Mouse (Mus musculus) forelimb bud, embryonic 11.5 days (tissue): ENCODE measurements around the gene Eya4.

ENCODE experiments used
- DNase-seq: peaks from one replicate; pipeline ENCODE4 v3.0.0-alpha.2; 2012; ENCODE audit warnings: low read depth, low spot score

Eya4 gene

DNA sequence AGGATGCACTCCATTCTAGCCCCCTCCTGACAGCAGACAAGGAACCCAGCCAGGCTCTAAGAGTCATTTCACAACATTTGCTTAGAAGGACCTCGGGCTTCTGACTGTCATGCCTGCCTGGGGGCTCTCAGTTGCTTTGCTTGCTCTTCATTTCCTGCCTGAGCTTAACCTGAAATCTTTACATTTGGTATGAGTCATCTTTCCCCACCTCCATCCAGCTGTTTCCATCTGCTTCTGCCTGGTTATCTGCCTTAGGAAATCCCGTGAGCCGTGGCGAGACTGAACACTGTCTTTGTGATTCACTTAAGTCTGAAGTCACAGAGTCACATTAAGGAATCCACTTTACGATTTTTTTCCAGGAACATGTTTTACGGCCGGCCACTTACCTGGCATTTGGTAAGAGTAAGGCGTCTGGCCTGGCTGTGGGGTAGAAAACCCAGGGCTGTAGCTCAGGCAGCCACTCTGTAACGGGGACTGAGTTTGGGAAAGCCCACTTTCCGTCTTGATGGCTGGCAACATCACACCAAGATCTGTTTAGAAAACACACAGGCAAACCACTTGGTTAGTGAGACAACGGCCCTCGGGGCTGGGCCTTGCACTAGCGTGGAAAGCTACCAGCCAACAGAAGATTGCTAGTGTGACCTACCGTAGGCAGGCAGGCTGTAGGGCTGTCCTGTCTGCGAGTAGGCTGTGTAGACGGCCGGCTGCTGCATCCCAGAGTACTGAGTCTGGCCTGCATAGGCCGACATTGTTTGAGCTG is 193.5 kb downstream of the Eya4 start:
- no peak for DNase-seq

DNA sequence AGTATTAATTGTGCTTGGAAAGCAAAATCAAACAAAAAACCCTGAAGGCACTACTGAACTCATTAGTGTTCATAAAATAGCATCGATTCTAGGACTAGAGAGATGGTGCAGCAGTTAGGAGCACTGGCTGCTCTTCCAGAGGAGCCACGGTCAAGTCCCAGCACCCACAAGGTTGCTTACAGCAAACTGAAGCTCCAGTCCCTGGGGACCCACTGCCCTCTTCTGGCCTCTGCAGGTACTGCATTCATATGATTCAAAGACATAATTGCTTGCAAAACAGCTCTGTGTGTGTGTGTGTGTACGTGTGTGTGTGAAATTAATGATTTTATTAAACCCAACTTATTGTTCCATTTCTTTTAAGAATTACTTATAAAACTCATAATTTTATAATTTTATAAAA is 200.2 kb downstream of the Eya4 start:
- no peak for DNase-seq

DNA sequence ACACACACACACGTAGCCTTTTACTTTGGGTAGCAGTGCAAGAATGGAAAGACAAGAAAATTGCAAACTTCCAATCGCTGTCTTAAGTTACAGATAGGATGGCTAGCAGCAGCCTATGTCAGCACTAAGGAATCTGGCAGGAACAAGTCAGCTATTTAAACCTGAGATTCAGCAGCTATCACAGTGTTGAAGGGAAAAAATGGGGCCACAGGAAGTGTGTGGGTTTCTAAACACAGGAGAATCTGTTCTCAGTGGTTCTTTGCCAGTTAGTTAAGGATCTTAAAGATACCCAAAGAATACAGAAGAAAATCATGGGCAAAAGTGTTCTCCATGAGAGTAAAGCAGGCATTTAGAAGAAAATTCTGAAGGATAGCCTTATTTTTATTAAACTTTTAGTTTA is 206.0 kb downstream of the Eya4 start:
- no peak for DNase-seq

DNA sequence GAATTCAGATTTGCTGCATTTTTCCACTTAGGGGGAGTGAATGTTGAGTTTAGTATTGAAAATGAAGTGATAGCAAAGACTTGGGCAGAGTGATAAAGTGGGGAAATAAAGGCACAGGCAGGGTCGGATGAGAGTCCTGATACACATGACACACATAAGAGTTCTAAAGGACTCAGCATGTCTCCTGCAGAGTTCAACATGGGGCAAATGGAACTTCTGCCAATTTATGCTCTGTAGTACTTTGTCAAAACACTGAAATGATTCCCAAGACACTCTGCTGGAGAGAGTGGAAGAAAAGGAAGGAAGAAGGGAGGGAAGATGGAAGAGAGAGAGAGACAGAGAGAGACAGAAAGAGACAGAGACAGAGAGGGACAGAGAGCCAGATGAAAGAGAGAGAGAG is 222.6 kb downstream of the Eya4 start:
- DNase-seq = no peak

DNA sequence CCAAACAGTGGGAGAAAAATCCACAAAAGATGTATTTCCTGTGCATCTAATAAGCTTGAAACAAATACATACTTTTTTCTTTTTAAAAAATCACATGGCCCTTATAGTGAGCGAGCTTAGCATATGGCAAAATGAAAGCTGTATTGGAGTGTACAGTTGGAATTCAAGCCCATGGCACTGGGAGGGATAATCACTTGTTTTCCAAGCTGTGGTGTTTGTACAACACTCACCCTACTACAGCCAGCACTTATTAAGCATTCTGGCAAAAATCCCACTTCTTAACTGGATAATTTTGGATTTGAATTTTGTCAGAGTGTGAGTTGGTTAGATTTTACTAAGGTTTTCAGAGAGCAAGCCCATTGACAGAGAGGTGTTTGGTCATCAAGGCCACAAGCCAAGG is 223.4 kb downstream of the Eya4 start:
- no peak for DNase-seq

DNA sequence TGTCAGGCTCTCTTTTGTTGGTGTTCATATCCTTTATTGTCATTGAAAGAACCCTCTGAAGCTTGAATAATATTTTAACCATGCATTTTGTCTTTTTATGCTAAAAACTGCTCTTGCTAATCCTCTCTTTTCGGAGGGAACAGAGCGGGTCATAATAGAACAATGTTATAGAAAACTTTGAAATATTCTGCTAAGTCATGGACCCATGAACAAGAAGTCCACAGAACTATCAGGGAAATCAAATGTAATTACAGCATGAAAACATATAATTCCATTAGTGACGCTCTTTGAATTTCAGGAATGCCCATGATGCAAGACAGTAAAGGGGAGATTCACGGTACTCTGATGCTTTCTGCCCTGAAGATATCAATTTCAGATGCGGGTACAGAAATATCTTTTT is 224.1 kb downstream of the Eya4 start:
- DNase-seq = no peak

DNA sequence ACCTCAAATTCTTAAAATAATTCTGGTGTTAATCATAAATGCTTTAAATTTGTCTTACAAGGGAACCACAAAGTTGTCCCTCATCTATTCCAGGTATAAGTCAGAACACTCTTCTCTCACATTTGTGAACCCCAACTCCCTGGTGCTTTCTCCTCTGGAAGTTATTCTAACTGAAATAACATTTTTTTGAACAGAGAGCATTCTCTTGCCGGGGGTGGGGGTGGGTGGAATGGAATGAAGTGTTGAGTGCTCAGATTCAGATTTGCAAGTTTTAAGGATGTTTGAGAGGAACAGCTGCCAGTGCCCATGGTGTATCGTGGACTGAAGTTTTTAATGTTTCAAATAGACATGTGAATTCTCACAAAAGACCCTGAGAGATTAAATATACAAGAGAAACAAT is 230.1 kb downstream of the Eya4 start:
- DNase-seq = no peak

DNA sequence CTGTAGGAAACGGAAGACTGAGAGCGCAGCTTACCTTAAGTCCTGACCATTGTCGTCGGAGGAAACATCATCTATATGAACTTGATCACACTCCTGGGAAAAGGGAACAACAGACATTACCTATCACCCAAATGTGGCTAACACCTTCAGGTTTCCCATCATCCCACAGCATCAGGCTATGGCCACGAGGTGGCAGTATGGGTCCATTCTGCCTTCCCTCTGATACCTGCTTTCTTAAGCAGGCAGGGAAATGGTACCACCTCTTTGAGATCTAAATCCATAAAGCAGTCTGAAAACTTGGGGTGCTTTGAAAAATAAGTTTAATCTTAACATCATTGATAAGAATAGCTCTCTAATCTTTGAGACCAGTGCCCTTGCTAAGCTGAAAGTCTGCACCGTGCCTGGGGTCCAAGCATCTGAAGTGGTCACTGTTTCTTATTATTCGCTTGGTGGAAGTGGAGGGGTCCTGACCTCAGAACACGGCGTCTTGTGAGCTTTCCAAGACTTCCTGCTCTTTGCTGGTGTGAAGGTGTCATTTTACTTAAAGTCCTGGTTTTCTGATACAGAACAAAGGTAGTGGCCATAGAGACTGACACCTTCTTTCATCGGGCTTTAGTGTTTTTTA is 233.7 kb downstream of the Eya4 start:
- peak; percentile 83 for DNase-seq

DNA sequence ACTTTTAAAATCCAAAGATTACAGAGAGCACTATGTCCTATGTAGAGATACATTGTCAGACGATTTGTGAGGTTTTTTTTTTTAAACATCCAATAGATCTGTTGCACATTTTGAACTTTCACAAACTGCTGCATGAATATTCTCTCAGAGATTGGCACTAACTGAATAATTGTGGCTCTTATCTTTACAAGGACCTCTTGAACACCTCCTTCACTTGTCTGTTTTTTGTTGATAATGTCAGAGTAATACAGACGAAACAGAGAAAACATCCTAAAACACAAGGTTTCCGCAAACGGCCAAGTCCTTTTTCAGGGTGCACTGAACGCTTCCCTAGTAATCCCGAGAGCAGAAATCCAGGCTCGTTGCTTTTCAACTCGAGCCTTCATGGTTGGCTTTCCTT is 234.5 kb downstream of the Eya4 start:
- DNase-seq = no peak

DNA sequence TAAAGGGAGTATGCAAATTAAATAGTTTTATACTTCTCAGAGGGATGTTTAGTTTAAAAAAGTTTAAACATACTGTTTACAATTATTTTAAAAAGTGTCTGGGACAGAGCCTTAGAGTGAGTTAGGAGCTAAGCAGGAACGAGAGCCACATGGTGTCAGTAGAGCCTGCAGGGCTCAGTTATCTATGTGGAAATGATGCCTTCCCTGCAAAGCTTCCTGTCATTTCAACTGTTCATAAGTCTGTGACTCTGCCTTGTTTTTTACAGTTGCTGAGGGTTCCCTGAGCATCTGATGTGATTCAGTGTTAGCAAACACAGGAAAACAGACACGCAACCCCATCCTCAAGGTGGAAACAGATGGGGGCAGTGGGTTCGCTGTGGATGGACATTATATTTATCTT is 235.3 kb downstream of the Eya4 start:
- no peak for DNase-seq

DNA sequence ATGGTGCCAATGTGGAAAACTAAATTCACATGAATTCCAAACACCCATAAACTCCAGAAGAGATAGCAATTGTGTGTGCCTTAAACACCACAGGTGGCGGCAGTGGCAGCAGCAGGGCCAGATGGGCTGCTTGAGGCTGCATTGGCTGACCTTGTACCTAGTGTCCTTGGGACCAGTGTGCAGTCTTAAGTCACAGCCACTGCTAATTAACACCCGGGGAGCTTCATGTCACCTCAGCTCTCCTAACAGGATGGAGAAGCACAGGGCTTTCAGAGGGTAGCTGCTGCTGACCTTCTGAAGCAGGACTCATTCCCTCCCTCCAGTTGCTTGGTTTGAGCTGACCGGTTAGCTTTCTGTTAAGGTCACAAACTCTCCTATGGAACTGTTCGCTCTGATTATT is 242.5 kb downstream of the Eya4 start:
- no peak for DNase-seq

DNA sequence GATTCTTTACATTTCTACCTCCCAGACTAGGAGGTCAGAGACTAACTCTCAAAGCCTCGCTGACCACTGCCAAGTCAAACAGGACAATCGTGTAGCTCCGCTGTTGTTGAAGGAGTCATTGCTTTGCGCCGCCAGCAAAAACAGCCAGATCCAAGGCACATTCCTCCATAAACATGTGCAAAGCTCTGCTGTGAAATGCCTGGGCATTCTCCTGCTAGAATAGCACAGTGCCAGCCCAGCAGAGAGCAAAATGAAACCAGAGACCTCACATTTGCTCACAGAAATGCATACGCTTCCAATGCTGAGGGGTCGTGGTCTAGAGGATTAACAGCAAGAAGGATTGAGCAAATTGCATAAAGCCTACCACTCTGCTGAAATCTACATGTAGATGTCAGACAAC is 258.1 kb downstream of the Eya4 start:
- DNase-seq = no peak

DNA sequence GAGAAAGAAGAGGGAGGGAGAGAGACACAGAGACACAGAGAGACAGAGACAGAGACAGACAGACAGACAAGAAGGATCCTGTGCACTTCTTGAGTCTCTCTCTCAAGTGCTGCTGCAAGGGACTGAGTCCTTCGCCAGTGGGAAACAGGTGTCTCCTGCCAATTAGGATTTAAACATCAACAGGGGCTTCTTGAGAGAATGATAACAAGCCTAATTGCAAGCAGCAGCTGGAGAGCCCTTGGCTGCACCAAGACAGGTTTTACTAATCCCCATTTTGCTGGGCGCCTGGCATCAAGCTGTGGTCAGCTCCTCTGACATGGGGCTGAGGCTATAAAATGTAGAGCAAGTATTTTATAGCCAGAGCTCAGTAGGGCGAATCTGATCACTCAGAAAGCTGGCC is 259.0 kb downstream of the Eya4 start:
- no peak for DNase-seq

DNA sequence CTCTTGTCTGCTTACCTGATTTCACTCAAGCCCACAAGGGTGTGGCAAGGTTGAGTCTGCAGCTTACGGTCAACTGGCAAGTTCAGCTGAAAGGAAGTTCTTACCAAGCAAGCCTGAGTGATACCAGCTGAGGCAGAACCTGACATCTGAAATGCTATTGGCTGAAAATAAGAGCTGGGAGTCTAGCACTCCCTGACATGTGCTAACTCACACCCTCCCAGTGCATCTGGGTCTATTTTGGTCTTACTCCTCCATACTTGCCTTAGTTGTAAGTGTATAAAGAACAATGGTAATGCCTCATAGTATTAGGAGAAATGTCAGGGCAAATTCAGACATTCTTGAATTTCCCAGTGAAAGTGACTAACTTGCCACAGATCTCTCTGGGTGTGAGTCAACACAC is 260.3 kb downstream of the Eya4 start:
- no peak for DNase-seq

DNA sequence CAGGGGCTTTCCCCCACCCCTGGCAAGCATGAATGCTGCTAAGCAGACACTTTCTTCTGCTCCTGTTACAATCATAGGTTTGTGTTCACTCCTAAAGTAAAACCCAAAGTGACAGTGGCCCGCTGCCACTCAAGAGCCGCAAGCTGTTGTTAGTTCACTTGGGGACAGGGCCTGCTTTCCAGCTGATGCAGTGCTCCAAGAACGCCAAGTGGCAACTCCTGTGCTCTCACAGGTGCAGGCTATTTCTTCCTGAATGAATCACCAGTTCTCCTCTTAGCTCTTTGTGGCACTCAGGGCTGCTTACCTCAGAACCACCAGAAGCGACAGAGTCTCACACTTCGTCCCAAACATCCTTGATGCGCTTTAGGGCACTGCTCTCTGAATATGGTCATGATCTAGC is 261.3 kb downstream of the Eya4 start:
- DNase-seq = no peak

DNA sequence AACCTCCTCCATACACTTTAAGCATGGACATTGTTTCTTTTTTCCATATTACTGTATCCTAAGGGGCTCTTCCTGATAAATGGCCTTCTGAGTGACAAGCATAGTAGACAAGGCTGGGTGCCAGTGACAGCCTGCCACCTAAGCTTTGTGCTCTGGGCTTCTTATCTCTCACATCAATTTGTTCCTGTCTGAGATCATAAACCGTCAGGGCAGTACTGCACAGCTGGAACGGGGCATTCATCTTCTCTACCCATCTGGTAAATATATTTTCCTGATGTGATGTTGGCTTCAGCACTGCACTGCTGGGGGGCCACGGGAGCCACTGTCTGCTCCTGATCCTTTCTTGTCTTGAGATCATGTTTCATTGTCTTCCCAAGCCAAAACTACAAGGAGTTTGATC is 261.8 kb downstream of the Eya4 start:
- DNase-seq = no peak

DNA sequence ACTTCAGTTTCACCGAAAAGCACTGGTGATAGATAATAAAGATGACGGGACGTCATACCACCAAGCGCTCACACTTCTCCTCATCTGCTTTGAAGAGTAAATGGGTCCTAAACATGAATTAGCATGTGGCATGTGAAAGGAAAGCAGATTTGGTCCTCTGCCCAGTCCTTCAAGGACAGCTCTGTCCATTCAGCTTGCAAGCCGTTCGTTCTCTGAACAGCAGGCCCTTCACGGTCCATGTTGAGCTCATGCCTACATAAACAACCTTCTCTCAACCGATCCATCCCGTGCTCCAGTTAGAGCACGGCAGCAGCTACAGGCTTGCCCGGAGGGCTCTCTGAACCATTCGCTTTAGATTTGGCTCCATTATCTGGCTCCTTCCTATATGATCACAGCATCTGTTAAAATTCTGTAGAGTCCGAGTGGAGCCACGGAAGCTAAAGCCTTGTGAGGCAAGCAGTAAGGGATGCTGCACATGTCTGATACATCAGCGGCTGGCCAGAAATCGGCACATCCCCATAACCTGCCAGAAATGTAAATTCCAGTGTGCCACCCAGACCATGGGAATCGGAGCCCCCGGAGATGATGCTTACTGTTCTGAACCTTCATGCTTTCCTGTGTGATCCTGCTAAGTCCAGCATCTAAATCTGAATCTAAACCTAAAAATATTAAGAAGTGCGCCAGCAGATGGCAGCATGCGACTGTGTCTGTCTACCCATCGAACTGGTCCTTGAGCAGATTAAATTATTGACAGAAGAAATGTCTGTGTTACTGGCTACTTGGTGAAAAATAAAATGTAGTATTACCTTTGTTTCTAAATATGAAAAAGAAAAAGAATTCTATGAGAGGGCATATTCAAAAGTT is 264.0 kb downstream of the Eya4 start:
- DNase-seq = peak; percentile 62

DNA sequence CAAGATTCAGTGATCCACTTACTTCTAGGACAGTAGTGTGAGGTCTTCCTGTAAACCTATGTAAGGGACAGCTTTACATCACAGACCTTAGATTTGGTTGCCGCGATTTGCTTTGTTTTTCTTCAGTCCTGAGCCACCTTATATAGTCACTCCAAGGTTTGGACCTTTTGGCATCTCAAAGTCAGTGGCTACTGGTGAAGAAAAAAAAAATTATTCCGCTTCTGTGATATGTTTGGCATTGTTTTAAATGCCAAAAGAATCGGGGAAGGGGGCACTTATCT is 269.1 kb downstream of the Eya4 start:
- DNase-seq = no peak

DNA sequence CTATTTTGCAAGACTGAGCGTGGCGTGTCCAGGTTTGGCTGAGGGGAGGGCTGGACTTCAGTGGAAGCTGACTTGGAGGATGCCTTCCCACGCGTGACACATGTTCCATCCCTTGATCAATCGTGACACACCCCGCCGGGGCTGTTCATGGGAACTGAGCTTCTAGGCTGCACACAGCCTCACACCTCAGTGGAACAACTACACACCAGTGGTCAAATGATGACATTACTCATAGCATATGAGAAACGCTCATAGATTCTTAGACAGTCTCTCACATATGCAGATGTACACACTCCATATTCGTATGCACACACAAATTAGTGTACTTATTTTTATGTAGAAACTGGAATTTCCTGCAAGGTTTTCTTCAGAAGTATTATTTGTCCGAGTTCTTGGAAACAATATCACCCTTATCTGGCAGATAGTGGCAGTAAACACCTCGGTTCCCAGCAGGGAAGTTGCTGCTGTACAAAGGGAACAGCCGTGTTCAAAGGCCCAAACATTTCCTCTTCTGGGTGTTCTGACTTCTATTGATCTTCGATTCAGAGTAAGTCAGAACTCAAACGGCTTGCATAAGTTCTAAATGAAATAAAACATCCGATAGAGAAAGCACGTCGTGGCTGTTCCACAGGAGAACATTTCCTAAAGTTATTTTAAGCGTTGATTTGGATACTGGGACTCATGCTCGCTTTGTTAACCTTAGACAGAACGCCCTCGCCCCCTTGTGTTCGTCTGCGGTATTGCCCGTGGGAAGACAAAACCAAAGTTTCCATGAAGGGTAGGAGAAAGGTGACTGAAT is 269.6 kb downstream of the Eya4 start:
- peak; percentile 77 for DNase-seq

DNA sequence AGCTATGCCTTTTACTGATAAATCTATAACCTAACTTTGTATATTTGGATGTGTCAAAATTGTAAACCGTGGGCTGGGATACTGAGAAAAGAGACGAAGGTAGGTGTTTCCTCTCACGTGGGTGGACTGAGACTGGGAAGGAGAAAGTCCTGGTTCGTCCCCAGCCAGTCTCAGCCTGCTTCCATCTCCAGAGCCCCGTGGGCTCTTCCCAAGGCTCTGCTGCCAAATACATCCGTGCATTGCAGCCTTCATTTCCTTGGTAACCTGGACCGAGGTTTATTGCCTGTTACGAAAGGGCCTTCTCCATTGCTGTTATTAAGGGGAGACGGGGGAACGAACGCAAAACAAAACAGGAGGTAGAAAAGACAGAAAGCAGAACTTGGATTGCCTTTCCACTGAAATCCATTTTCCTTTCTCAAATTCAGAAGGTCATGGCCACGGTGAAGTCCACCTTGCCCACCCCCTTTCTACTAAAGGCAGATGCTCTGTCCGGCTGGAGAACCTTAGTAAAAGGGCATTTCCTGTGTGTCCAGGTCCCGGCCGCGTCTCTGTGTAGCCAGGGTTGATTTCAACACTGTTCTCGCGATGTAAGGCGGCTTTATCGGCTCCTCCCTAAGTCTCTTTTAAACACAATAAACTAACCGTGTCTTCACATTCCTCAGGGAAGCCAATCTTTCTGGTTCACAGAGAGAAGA is 273.7 kb downstream of the Eya4 start:
- no peak for DNase-seq

DNA sequence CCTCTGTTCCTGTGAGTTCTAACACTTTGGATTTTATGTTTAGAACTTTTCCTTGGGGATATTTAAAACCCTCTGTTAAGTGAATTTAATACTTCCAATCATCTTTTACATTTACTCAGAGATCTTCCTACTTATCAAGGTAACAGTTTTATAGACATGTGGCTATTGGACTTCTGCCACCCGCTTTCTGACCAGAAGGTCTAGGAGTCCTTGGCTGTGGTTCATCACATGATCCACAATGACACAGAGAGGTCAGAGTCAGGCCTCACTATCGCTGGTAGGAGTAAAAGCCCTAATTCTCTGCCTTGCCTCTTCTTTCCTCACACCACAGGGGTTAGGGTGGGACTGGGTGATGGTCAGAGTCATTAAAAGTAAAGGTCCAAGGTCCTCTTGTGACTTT is 277.2 kb downstream of the Eya4 start:
- DNase-seq = no peak

DNA sequence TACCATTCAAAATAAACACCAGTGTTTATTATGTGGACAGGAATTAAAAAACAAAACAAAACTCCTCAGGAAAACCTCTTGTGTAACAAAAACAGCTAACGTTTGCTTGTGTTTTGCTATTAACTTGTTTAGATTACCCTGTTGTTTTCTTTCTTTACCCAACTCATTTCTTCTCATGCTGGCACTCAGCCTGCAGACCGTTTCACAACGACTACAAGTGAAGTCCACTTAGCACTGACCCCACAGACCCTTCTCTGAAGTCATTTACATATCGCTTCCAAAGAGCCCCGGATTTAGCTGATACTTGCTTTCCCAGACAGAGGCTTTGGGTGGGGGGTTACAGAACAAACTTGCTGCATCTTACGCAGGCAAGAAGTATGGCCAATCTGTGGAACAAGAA is 286.9 kb downstream of the Eya4 start:
- DNase-seq = no peak
